Mouse (Mus musculus) urinary bladder, postnatal 4 days (tissue): Measurements from ENCODE around the gene Tmem9b.

ENCODE experiments used
- DNase-seq, 2 experiments: peaks; one replicate each; pipeline ENCODE4 v3.0.0; 2021 to 2022; ENCODE audit warnings: low spot score in 2 of 2

Gene Tmem9b

DNA sequence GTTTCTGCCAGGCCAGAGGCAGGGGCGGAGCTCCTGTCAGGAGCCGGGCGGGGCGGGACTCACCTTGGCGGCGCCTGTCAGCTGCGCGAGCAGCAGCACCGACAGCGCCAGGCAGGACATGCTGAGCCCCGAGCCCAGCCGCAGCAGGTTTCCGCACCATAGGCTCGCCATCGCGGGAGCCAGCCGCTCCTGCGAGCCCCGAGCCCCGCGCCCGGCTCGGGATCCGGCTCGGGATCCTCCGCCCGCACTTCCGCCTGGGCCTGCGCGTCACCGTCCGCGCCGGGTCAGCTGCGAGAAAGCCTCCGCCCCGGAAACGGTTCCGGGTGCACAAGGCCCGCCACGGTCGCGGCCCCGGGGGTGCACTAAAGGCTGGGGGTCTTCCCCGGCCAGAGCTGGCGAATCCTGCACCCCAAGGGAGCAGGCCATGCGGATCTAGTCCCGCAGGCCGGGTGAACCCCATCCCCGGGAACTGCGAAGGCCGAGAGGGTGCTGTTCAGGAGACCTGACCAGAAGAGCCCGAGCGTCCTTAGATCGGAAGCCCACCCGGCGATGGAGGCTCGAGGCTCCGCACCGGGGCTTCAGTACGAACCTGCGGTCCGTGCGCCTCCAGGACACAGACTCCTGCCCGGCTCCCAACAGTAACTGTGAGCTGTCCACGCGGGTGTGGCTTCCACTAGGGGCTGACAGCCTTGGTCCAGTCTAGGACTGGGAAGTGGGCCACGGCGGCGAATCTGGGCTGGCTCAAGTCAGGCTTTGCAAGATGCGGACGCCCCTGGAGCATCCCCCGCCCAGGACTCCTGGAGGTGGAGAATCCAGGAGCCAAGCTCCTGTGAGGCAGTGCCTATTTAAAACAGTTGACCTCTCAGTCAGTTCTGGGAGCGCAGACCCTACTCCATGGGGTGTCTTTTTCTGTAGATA lies at the start of gene Tmem9b:
Gene Tmem9b (minus strand): TSS at position 868 of the 918 bp plus-strand sequence.
- peak; percentile 74 for DNase-seq

DNA sequence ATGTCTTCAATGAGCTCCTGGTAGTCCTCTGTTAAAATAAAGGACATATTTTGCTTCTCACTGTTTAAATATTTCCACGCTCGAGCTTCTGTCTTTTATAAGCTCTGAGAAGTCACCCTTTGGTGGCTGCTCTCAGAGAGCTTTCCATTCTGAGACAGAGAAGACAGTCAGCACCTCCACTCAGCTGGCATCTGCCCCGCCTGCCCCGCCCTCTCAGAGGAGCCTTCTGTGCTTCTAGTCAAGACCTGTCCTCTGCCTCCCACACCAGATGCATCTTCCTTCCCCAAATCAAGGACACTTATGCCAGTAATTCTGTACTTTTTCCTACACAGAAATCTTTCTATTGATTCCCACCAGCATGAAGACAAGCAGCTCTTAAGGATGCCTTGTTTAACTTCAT lies 48.0 kb upstream of the Tmem9b start:
- no peak for DNase-seq

DNA sequence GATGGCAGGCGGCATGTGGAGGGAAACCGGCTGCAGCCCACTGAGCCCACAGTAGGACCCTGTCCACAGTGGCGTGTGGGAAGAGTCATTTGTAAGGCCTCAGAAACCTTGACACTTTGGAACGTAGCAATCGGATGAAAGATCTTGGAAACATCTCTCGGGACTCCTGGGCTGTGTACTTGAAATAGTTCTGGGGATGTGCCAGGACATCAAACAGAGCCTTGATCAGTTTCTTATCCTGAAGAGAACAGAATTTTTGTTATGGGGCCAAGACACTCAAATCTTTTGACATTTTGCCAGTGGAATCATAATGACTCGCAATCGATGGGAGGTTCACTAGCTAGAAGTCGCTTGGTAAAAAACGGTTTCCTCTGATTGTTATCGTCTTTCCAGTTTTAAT lies 46.5 kb upstream of the Tmem9b start:
- no peak for DNase-seq

GRCm38 (mm10) chr7:109795564-109795963 lies 42.9 kb upstream of the Tmem9b start:
- DNase-seq: no peak

GRCm38 (mm10) chr7:109794556-109794955 lies 41.9 kb upstream of the Tmem9b start:
- no peak for DNase-seq

- no peak for DNase-seq
Observed at GRCm38 (mm10) chr7:109792759-109793158, 40.1 kb upstream of the Tmem9b start.

GRCm38 (mm10) chr7:109790818-109791217 lies 38.1 kb upstream of the Tmem9b start:
- DNase-seq: no peak

GRCm38 (mm10) chr7:109787860-109788259 lies 35.2 kb upstream of the Tmem9b start:
- no peak for DNase-seq

GRCm38 (mm10) chr7:109783281-109783680 lies 30.6 kb upstream of the Tmem9b start:
- no peak for DNase-seq

DNA sequence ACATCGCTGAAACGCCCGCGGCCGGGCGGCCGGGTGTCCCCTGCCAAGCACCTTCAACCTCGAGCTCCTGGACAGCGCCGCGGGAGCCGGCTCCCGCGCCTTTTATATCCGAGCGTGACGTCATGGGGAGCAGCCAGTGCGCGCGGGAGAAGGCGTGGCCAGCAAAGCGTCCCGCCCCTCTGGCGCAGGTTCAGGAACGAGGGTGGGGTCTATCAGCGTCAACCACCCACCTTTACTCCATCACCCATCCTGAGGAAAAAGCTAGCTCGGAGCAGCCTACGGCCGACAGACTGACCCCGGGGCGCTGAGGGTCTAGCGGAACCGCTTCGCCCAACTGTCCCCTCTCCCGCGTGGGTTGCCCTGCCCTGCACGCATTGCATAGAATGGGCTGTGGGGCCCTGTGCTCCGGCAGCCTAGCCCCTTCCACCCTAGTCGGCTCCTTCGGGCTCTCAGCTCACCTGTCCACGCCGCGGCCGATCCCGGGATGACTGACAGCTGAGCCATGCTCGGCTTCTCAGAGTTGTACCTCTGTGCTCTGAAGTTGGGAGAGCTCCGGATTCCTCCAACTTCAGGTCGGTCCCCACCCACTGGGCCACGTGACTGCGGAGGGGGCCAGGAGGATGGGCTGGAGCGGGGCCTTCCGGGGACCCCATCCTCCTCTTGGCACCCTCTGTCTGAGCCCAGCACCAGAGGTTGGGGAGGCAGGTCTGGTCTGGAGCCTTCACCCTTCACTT lies 29.0 kb upstream of the Tmem9b start, which contains the start of gene Nrip3:
Gene Nrip3 (minus strand): TSS at position 556 of the 734 bp plus-strand sequence.
- peak; percentile 42 to 74 for DNase-seq

- DNase-seq: peak in 1 of 2 experiments; percentile 19
Observed at GRCm38 (mm10) chr7:109781087-109781469, 28.4 kb upstream of the Tmem9b start.

GRCm38 (mm10) chr7:109772251-109772650 lies 19.6 kb upstream of the Tmem9b start:
- DNase-seq: no peak

DNA sequence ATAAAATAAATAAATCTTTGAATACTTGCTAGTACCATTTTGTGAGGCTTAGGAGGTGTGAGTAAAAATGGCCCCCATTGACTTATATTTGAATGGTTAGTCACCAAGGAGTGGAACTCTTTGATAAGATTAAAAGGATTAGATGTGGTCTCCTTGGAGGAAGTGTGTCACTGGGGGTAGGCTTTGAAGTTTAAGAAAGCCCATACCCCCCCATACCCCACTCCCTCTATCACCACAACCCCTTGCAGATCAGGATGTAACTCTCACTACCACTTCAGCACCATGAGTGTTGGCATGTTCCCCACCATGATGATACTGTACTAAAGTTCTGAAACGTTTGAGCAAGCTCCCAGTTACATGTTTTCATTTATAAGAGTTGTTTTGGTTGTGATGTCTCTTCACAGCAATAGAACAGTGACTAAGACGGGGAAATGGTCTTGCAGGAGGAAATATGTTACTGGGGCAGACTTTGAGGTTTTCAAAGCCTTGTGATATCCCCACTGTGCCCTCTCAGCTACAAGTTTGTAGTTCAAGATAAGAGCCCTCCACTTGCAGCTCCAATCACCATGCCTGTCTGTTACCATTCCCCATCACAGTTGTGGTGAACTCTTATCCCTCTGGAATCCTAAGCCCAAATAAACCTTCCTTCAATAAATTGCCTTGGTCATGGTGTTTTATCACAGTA lies 16.2 kb upstream of the Tmem9b start:
- no peak for DNase-seq

GRCm38 (mm10) chr7:109767575-109768350 lies 15.1 kb upstream of the Tmem9b start:
- no peak for DNase-seq

DNA sequence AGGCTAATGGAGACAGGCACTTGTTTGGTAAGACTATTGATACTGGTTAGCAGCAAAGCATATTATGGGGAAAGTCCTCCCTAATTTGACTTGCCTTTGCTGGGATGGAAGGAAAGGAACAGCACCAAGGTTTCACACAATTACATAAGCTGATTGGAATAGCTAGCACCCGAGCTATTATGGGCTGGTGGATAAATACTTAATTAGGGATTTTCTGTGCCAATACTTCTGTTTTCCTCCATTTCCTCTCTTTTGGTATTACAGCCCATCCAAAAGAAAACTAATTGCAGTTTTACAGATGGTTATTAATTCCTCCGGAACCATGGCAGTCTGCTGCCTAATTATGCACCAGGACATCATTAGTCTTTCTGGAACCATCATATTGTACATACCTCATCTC lies 11.3 kb upstream of the Tmem9b start:
- no peak for DNase-seq

DNA sequence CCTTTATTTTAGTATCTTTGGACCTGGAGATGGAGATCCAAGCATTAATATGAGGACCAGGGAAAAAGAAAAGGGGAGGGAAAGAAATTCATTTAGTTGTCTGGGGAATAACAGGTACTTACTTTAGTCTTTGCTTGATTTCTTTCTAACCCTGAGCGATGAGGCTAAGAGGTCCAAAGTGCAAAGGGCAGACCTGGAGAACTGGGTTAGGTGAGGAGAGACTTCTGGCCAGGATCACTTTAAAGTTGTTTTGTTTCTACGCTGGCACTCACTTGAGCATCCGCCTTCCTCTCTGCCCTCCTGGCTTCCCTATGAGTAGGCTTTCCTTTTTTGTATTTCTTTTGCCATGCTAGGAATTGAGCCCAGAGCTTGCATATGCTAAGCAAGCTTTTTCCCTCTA lies 3.6 kb upstream of the Tmem9b start:
- no peak for DNase-seq

- DNase-seq: no peak
Observed at GRCm38 (mm10) chr7:109754034-109754433, 1.4 kb upstream of the Tmem9b start.

- no peak for DNase-seq
Observed at GRCm38 (mm10) chr7:109751427-109752007, 1.2 kb downstream of the Tmem9b start.

DNA sequence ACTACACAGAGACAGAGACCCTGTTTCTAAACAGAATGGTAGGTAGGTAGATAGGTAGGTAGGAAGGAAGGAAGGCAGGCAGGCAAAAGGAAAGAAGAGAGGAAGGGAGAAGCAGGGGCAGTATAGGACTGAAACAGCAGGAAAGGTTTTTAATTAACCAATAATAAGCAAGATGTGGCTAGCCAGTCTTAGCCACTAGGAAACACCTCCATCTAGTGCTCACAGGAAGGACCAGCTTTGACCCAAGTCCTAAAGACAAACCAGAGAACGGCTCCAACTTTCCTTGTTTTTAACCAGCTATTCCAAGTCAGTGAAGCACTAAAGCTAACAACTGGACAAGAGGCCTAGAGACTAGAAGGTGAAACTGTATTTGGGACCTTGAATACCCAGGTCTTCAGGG lies 4.9 kb downstream of the Tmem9b start:
- no peak for DNase-seq

- no peak for DNase-seq
Observed at GRCm38 (mm10) chr7:109741703-109742102, 11.0 kb downstream of the Tmem9b start.

DNA sequence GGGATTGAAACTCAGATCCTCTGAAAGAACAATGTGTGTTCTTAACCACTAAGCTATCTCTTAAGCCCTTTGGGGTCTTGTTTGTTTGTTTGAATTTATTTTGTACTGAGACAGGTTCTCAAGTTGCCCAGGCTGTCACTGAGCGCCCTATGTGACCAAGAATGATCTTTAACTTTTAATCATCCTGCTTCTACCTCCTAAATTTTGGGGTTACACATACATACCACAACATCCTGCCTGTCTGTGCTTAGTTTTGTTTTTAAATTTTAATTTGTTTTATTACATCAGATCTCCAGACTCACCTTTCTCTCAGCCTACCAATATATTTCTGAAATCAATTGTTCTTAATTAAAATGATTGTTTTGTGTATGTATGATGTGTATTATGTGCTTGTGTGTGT lies 11.6 kb downstream of the Tmem9b start:
- no peak for DNase-seq
